Mouse (Mus musculus) skeletal muscle tissue, adult 2 months (tissue): Measurements from ENCODE around the gene Stradb.
"Not testable (repeated sequence)": the region's sequence is repeated elsewhere in the genome, so short reads cannot be mapped to it uniquely, and the experiment has no call there.

Source experiments
- DNase-seq: peaks from one replicate; pipeline ENCODE4 v3.0.0-alpha.2; 2012; ENCODE audit warnings: low read depth, low spot score

Gene Stradb

GRCm38 (mm10) chr1:58973366-58974221, at the start of gene Stradb, which contains the start of gene Trak2:
TSS of gene Stradb (plus strand) at chr1:58973522.
TSS of gene Trak2 (minus strand) at chr1:58973430.
- peak; percentile 96 for DNase-seq

- no peak for DNase-seq
These were observed 46.7 kb upstream of the Stradb start for GRCm38 (mm10) chr1:58926664-58927063.

DNA sequence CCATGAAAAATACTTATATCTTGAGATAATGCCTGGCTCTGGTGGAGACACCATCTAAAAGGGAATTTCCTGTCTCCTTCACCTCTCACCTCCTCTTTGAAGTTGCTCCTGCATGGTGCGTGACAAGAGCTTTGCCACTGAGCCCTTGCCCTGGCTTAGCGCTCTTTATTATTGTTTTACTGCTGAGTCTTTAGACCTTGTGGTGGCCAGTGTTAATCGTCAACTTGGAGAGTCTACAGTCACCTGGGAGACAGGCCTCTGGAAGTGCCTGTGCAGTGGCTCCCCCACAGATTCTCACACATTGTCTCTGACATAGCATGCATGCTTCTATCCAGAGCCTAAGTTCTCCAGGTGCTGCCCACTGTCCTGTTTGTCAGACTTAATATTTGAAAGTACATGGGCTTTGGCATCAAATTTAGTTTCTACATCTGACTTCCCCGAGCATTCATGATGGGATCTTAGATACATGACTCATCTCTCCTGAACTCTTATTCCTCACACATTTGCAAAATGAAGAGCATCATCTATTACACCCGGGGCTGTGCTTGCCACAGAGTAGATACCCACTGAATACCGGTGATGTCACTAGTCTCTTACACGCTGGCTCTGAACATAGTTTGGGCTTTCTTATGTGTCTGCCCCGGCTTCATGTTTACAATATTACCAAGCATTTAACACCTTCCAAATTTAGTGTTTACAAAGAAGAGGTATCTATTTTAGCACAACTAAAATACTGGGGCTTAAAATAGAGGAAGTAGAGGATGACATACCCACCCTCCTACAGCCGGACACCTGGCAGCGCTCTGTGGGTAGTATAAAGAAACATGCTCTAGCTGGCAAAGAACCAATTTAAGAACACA, 36.3 kb upstream of the Stradb start:
- no peak for DNase-seq

- DNase-seq, result no peak
These were observed 35.7 kb upstream of the Stradb start for GRCm38 (mm10) chr1:58937606-58938099.

DNA sequence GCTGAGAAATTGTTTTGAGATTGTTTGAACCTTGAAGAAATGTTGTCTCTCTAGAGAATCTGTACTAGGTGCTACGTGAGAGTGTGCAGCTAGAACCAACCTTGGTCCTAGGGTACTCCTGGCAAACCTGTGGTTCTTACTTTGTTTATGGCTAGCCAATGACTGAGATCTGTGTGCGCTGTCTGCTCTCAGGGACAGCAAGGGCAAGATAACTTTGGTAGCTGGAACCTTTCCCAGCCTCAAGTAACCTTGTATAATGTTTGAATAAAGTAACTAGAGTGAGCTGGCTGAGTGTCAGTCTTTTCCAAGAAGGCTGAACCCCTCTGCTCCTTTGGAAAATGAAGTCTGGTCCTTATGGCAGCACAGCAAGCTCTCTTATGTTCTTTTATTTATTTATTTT, 27.8 kb upstream of the Stradb start:
- DNase-seq, result no peak

- DNase-seq, result no peak
These were observed 27.2 kb upstream of the Stradb start for GRCm38 (mm10) chr1:58945960-58946670.

GRCm38 (mm10) chr1:58946718-58947117, 26.6 kb upstream of the Stradb start:
- no peak for DNase-seq

DNA sequence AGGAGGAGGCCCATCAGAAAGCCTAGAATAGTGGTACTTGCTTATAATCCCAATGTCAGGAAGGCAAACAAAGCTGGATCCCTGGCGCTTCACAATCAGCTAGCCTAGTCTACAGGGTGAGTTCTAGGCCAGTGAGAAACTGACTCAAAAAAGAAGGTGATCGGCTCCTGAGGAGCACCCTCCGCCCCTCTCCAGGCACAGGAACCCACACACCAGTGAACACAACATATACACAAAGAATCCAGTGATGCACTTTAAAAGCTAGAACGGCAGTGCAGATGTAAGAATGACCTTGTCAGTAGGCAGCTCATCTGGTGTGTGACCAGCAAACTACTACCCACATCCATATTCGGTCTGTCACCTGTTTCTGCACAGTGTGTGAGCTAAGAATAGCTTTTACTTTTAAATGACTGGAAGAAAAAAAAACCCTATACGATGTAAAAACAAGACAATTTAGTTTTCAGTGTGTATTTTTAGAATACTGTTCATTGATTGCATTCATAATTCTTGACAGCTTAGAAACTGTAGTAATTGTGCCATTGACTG, 23.7 kb upstream of the Stradb start:
- DNase-seq, result no peak

DNA sequence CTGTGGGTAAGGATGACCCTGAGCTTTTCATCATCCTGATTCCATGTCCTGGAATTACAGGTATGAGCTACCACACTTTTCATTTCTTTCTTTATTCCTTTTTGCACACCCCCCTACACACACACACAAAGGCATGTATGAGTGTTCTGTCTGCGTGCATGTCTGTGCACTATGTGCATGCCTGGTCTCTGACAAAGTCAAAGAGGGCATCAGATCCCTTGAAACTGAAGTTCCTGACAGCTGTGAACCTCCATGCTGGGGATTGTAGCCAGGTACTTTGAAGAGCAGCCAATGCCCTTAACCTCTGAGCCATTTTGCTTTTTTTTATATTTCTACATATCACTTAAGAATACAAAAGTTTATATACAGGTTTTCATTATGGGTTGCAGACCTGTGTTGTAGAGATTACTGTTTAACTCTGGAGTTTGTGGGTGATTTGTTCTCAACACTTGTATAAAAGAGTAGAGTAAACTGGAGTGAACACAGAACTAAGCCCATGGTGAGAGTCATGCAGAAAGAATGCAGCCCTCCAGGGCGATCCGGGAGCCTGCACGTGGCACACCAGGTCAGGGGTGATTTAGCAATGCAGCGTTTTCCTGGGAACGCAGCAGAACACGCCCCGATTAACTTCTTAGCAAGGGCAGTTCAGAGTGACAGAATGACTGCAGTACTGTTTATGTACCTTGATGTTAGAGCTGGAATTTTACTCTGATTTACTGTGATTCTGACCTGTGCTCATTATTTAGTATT, 22.2 kb upstream of the Stradb start:
- DNase-seq, result peak; percentile 65

GRCm38 (mm10) chr1:58951841-58952240, 21.5 kb upstream of the Stradb start:
- no peak for DNase-seq

- no peak for DNase-seq
These were observed 20.8 kb upstream of the Stradb start for GRCm38 (mm10) chr1:58952526-58952925.

DNA sequence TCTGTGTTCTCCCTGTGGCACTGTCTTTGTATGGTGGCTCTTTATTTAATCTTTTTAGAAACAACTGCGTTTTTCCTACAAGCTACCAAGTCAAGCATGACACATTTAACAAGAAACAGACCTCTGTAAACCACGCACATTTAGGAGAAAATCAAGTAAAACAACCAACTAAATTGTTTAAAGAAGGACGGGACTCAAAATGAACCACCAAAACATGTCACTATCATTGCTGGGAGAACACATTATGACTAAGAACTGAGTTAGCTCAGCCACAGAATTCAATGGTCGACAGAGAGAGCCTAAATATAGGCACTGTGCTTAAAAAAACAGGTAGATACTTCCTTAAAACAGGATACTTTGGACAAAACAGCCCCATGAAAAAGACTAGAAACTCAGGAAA, 20.3 kb upstream of the Stradb start:
- DNase-seq, result no peak

DNA sequence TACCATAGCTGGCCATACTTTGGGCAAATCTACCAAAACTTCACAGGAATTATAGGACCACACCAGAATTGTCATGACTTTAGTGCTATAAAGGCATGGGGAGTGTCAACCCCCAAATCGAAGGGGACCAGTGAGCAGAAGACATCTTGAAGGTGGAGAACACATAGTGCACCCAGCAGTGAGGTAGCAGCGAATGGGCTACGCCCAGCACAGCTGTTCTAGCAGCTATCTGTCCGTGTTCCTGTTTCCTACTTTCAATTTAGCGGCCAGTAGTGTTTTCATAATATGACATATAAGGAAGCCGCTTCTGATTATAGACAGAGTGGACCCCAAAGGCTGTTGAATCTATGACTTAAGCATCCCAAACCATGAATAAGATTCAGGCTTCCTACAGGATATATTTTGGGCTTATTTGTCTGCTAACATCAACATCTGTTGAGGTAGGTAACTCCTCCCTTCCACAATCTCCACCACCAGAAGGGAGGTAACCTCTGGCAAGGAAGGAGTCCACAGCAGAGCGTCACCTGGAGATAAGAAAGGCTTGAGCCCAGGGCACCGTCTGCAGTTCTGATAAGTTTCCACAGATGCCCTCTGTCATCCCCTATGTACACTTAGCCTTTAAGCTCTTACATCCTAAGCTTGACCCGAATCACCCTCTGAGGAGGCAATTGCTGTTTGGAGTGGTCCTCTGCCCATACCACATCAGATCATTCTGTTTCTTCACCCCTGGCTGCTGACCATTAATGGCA, 19.5 kb upstream of the Stradb start:
- no peak for DNase-seq

DNA sequence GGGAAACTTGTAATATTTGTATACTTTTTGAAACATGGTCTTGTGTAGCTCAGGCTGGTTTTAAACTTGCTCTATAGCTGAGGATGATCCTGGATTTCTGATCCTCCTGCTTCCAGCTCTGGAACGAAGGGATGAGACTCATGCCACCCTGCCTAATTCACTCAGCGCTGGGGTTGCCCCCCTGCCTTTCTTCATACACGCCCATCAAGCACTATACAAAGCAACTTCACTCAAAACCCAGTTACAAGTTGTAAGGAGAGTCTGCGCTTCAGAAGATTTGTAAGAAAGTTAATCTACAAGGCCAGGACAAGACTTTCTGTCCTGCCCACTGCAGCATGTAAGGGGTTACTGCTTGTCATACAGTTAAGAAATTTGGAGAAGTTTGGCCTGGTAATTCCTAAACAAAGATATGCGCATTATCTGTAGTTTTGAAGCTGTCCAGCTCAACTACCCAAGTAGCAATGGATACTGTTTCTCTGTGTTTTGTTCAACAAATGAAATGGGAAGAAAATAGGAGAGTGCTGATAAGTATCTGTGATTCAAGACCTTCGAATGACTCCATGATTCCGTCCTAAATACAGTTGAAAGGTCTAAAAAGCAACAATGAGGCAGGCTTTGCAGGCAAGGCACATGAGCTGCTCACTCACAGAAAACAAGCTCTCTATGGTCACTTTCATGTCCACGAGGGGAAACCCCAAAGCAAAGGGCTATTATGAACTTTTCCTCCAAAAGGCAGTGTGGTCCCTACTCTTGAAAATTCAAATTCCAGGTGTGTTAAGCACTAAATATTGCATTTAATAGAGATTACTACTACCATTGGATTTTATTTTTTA, 18.5 kb upstream of the Stradb start:
- no peak for DNase-seq

DNA sequence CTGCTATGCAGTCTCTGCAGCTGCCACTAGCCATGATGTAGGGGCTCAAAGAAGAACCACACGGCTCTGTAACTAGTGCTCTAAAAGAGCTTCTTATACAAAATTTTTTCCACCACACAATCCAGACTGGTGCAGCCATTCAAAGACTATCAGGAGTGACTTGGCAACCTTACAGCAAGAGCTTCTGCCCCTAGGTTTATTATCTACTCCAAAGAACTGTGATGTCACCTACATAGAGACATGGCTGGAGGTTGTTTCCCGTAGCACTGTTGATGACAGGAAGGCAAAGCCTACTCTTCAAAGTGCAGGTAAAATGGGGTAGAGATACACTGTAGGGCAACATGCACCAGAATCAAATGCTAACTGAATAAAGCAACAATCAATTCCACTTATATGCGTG, 17.6 kb upstream of the Stradb start:
- DNase-seq, result no peak

DNA sequence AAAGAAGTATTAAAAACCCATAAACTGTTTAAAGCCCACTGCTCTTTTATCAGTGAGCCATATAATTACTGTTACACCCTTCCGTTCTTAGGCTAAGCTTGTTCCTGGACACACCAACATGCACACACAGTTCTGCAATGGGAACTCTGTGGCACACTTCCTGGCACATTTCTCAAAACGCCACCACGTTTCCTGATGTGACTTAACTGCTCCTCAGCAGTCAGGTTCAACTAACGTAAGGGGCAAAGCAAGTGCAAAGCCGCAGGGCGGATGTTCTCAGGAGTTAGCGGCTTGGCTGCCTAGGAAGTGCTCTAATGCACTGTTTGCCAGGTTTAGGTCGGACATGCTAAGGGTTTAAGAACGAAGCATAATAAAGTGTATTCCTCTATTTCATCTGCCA, 17.1 kb upstream of the Stradb start:
- DNase-seq, result no peak

- peak; percentile 63 for DNase-seq
These were observed 15.4 kb upstream of the Stradb start for GRCm38 (mm10) chr1:58957931-58958330.

DNA sequence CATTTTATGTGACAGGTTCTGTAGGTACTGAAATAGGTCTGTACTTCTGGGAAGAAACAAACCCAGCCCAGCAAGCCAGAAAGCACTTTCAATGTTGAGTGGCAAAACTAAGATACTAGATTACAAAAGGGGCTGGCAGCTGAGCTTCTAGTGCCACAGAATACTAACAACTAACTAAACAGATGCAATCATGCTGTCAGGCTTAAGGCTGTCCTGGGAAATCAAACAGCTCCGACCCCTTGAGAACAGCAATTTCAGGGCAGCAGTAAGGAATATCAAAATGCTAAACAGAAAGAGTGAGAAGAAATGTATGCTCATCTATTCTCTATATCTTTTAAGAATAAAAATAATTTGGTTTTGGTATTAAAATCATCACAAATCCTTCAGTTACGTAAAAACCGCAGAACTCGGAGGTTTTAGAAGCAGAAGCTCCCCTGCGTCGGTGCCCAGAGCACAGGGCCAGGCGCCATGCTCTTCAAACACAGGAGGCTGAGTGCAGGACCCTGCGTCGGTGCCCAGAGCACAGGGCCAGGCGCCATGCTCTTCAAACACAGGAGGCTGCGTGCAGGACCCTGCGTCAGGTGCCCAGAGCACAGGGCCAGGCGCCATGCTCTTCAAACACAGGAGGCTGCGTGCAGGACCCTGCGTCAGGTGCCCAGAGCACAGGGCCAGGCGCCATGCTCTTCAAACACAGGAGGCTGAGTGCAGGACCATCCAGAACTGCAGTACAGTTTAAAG, 14.4 kb upstream of the Stradb start:
- DNase-seq, result not testable (repeated sequence)
